Mouse (Mus musculus): ENCODE measurements at regions not wholly inside any gene's neighbourhood (a gene's known extent, or its start where the extent isn't known, plus 50 kb on each side); places are given as distances from the start of the nearest gene placed in this dataset.

DNA sequence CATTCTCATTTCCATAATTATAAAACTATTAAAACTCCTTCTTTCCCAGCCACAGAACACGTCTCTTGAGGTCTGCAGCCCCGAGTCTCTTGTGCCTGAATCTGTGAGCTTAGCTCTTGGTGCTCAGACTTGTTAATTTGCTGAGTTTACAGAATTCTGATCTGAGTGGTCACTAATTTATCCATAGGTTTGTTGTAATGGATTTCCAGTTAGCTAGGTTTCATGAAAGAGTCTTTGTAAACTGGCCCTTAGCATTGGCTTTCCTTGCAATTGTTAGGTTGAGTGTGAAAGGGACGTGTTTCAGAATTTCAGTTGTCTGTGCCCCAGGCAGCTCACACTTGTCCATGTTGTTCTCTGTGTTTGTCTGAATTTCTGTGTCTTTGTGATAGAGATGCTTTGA, 192.7 kb upstream of the Trp63 start:
- TF ChIP-seq MYOG (IDR thresholded peaks at IDR 0.05; ENCODE audit: control insufficient read depth in 1 of 3, insufficient read depth in 1 of 3, insufficient read length in 2 of 3, low read depth in 2 of 3) (no peak), E2F4 (IDR thresholded peaks at IDR 0.05; ENCODE audit: insufficient read depth) (no peak), POLR2AphosphoS2 (IDR thresholded peaks at IDR 0.05; ENCODE audit: insufficient read length, low read depth) (no peak), POLR2A (IDR thresholded peaks at IDR 0.05; ENCODE audit: insufficient read length, low read depth) (no peak), USF1 (IDR thresholded peaks at IDR 0.05; ENCODE audit: low read depth) (no peak), MAX (IDR thresholded peaks at IDR 0.05; ENCODE audit: low read depth) (no peak)
